ENCODE assay signal across 8 mouse cellular contexts in the genomic region with DNA sequence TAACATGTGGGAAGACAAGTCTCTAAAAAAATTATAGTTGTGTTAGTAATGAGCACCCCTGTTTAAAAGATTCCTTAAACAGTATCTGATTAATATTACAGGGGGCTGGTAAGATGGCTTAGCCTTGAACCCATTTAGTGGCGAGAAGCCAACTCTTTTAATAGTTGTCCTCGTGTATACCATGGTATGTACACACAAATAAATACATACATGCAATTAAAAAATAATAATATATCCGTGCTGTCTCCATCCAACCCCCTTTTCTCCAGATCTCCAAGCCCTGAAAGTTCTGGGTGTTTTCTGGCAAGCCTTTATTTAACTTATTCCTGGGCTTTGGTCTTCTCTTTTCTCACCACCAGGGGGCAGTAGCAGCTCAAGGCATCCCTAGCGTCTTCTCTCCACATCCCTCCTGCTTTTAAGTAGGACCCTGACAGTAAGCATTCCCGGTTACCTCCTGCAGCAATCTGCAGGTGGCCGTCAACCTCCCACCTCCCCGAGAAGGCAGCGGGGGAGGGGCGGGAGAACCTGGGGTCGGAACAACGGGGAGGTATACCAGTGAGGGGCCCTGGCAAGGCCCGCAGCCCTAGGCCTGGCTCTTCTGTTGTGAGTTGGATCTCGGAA. TPM values are rescaled to one million over a fixed set of nuclear protein-coding genes. Genes with fewer than 3 reads are reported as not detected.
A peak's percentile ranks its signal among the peaks of the same experiment; 100 is the strongest.
DNase-seq lines count a peak whose midpoint lies in the region; ATAC-seq and TF ChIP-seq lines count a peak whose summit lies in the region.

No protein-coding gene starts in this region.

- 12% methylated on average over 13 of the region's 13 CpGs for WGBS in embryonic facial prominence, embryonic 15.5 days
- WGBS in heart, embryonic 13.5 days: 17% methylated on average over 13 of the region's 13 CpGs
- WGBS in liver, embryonic 11.5 days: 16% methylated on average over 13 of the region's 13 CpGs
- 12% methylated on average over 13 of the region's 13 CpGs for WGBS in neural tube, embryonic 11.5 days
- WGBS in stomach, postnatal 0 days: 16% methylated on average over 13 of the region's 13 CpGs

- H3K36me3 ChIP-seq in embryonic facial prominence, embryonic 15.5 days: no peaks in the 10 kb centered on the region
- no peaks in the 10 kb centered on the region for H3K36me3 ChIP-seq in heart, embryonic 13.5 days
- H3K36me3 ChIP-seq in liver, embryonic 11.5 days (ENCODE audit: control insufficient read depth, insufficient read depth, low read length): no peaks in the 10 kb centered on the region
- no peaks in the 10 kb centered on the region for H3K36me3 ChIP-seq in neural tube, embryonic 11.5 days (ENCODE audit: control insufficient read depth, insufficient read depth, low read length)
- no peaks in the 10 kb centered on the region for H3K36me3 ChIP-seq in stomach, postnatal 0 days (ENCODE audit: control insufficient read depth, insufficient read depth, low read length)

- H3K27ac ChIP-seq in embryonic facial prominence, embryonic 15.5 days (replicated peaks): no peak overlapping the region
- no peak overlapping the region for H3K27ac ChIP-seq in heart, embryonic 13.5 days (replicated peaks)
- no peak overlapping the region for H3K27ac ChIP-seq in liver, embryonic 11.5 days (ENCODE audit: low read depth, low read length)
- H3K27ac ChIP-seq in neural tube, embryonic 11.5 days (ENCODE audit: low read depth, low read length): no peak overlapping the region
- H3K27ac ChIP-seq in stomach, postnatal 0 days (replicated peaks): no peak overlapping the region

- no peak for TF ChIP-seq EP300 in stomach, postnatal 0 days (optimal IDR thresholded peaks at IDR 0.05)

- H3K9ac ChIP-seq in embryonic facial prominence, embryonic 15.5 days: no peak overlapping the region
- H3K9ac ChIP-seq in heart, embryonic 13.5 days: no peak overlapping the region
- H3K9ac ChIP-seq in liver, embryonic 11.5 days (ENCODE audit: low read depth, low read length): no peak overlapping the region
- 0 out of 2 replicates have a peak overlapping the region, but pooled peaks have one; percentile 22 for H3K9ac ChIP-seq in neural tube, embryonic 11.5 days (ENCODE audit: low read length)
- peak overlapping the region; percentile 48; the same call in 1 of the 2 replicates for H3K9ac ChIP-seq in stomach, postnatal 0 days (ENCODE audit: low read length)

- H3K27me3 ChIP-seq in embryonic facial prominence, embryonic 15.5 days: no peaks in the 10 kb centered on the region
- peaks cover 21% of the 10 kb centered on the region for H3K27me3 ChIP-seq in heart, embryonic 13.5 days (replicated peaks)
- no peaks in the 10 kb centered on the region for H3K27me3 ChIP-seq in liver, embryonic 11.5 days (replicated peaks; ENCODE audit: control insufficient read depth, insufficient read depth, low read length)
- H3K27me3 ChIP-seq in neural tube, embryonic 11.5 days (ENCODE audit: control insufficient read depth, insufficient read depth, low read length): no peaks in the 10 kb centered on the region
- H3K27me3 ChIP-seq in stomach, postnatal 0 days (ENCODE audit: control insufficient read depth, insufficient read depth, low read length): no peaks in the 10 kb centered on the region

- H3K4me2 ChIP-seq in embryonic facial prominence, embryonic 15.5 days (replicated peaks): peak overlapping the region; percentile 39
- H3K4me2 ChIP-seq in heart, embryonic 13.5 days: peak overlapping the region; percentile 52
- H3K4me2 ChIP-seq in liver, embryonic 11.5 days: peak overlapping the region; percentile 33; the same call in 1 of the 2 replicates
- H3K4me2 ChIP-seq in neural tube, embryonic 11.5 days (ENCODE audit: low read depth): peak overlapping the region; percentile 33
- H3K4me2 ChIP-seq in stomach, postnatal 0 days (replicated peaks; ENCODE audit: low read depth): peak overlapping the region; percentile 36; the same call in 1 of the 2 replicates

- no peak overlapping the region for H3K4me3 ChIP-seq in embryonic facial prominence, embryonic 15.5 days (replicated peaks)
- H3K4me3 ChIP-seq in heart, embryonic 13.5 days: peak overlapping the region; percentile 18; the same call in 1 of the 2 replicates
- H3K4me3 ChIP-seq in liver, embryonic 11.5 days (ENCODE audit: low read depth, low read length): no peak overlapping the region
- no peak overlapping the region for H3K4me3 ChIP-seq in neural tube, embryonic 11.5 days (ENCODE audit: low read depth, low read length)
- no peak overlapping the region for H3K4me3 ChIP-seq in stomach, postnatal 0 days (ENCODE audit: low read depth, low read length)

- H3K4me1 ChIP-seq in embryonic facial prominence, embryonic 15.5 days: peaks cover 20% of the 10 kb centered on the region
- H3K4me1 ChIP-seq in heart, embryonic 13.5 days: peaks cover 10% of the 10 kb centered on the region
- H3K4me1 ChIP-seq in liver, embryonic 11.5 days (replicated peaks; ENCODE audit: control insufficient read depth, insufficient read depth, low read length): no peaks in the 10 kb centered on the region; the same call in 1 of the 2 replicates
- H3K4me1 ChIP-seq in neural tube, embryonic 11.5 days (ENCODE audit: control insufficient read depth, insufficient read depth, low read length): 0 out of 2 replicates have a peak, but pooled peaks cover 7% of the 10 kb centered on the region
- H3K4me1 ChIP-seq in stomach, postnatal 0 days (replicated peaks; ENCODE audit: control insufficient read depth, insufficient read depth): no peaks in the 10 kb centered on the region

- DNase-seq in CD4-positive helper T cell, adult 2 months (ENCODE audit: low read depth, low spot score): peak; percentile 62
- DNase-seq in adrenal gland, postnatal 25 days: peak; percentile 55
- DNase-seq in kidney, postnatal 10 days: peak; percentile 86
- DNase-seq in liver, embryonic 11.5 days (ENCODE audit: low spot score): peak; percentile 70
- DNase-seq in neural tube, embryonic 11.5 days (ENCODE audit: low spot score): peak; percentile 80
- DNase-seq in stomach, postnatal 0 days (ENCODE audit: low spot score): peak; percentile 76

- 0 out of 2 replicates have a peak, but pooled peaks have one; percentile 40 for ATAC-seq in embryonic facial prominence, embryonic 15.5 days (ENCODE audit: insufficient number of reproducible peaks, low FRiP score, low TSS enrichment, low read depth)
- no peak for ATAC-seq in heart, embryonic 13.5 days (ENCODE audit: extremely low read depth, insufficient number of reproducible peaks, low FRiP score, low TSS enrichment)
- no peak; the same call in 1 of the 2 replicates for ATAC-seq in liver, embryonic 11.5 days (replicated peaks; ENCODE audit: low FRiP score)
- no peak for ATAC-seq in neural tube, embryonic 11.5 days (ENCODE audit: insufficient read depth, low FRiP score, low TSS enrichment)
- no peak for ATAC-seq in stomach, postnatal 0 days (ENCODE audit: low FRiP score, low TSS enrichment)

- TF ChIP-seq CTCF in stomach, postnatal 0 days (IDR thresholded peaks at IDR 0.05; ENCODE audit: low read depth): peak; percentile 96

- no peaks in the 10 kb centered on the region for H3K9me3 ChIP-seq in embryonic facial prominence, embryonic 15.5 days (replicated peaks)
- H3K9me3 ChIP-seq in heart, embryonic 13.5 days: no peaks in the 10 kb centered on the region
- no peaks in the 10 kb centered on the region for H3K9me3 ChIP-seq in liver, embryonic 11.5 days (ENCODE audit: control insufficient read depth, low read length)
- H3K9me3 ChIP-seq in neural tube, embryonic 11.5 days (ENCODE audit: control insufficient read depth, low read length): no peaks in the 10 kb centered on the region
- H3K9me3 ChIP-seq in stomach, postnatal 0 days (ENCODE audit: control insufficient read depth, low read length): no peaks in the 10 kb centered on the region

RNA-seq across cellular contexts. Expression of gene Nipal3, which starts 13.7 kb away (rescaled TPM):
- 12.7 and 26.6 TPM in 2 replicates for total RNA-seq in adrenal gland, postnatal 25 days (2021)
- polyA plus RNA-seq in embryonic facial prominence, embryonic 15.5 days (2015; fragmentation: Nextera tagmentation; extraction: Ambion mirVana): 2.5 and 2.9 TPM in 2 replicates
- polyA plus RNA-seq in heart, embryonic 13.5 days (2015; fragmentation: Nextera tagmentation; extraction: Ambion mirVana): 3.0 and 3.2 TPM in 2 replicates
- 2.8 and 4.5 TPM in 2 replicates for polyA plus RNA-seq in liver, embryonic 11.5 days (2014; fragmentation: Nextera tagmentation; extraction: Ambion mirVana)
- polyA plus RNA-seq in neural tube, embryonic 11.5 days (2014; fragmentation: Nextera tagmentation; extraction: Ambion mirVana): 2.1 and 4.4 TPM in 2 replicates
- polyA plus RNA-seq in stomach, postnatal 0 days (2015; fragmentation: Nextera tagmentation; extraction: Ambion mirVana): 3.8 and 5.3 TPM in 2 replicates

RNA-seq across cellular contexts. Expression of gene Stpg1, which starts 13.9 kb away (rescaled TPM):
- total RNA-seq in adrenal gland, postnatal 25 days (2021): 0.91 TPM in 1 of 2 replicates, not detected in the other
- 0.87 and 1.9 TPM in 2 replicates for polyA plus RNA-seq in embryonic facial prominence, embryonic 15.5 days (2015; fragmentation: Nextera tagmentation; extraction: Ambion mirVana)
- polyA plus RNA-seq in heart, embryonic 13.5 days (2015; fragmentation: Nextera tagmentation; extraction: Ambion mirVana): 0.11 and 0.32 TPM in 2 replicates
- 0.15 and 0.47 TPM in 2 replicates for polyA plus RNA-seq in liver, embryonic 11.5 days (2014; fragmentation: Nextera tagmentation; extraction: Ambion mirVana)
- polyA plus RNA-seq in neural tube, embryonic 11.5 days (2014; fragmentation: Nextera tagmentation; extraction: Ambion mirVana): 0.37 and 0.72 TPM in 2 replicates
- 0.16 and 0.18 TPM in 2 replicates for polyA plus RNA-seq in stomach, postnatal 0 days (2015; fragmentation: Nextera tagmentation; extraction: Ambion mirVana)

Comparison
In these comparisons a context has a peak if more than half of its experiments do, and no peak if none do; other contexts are left out.
1. H3K9ac ChIP-seq: peak in neural tube, embryonic 11.5 days (single experiment) and stomach, postnatal 0 days (single experiment); none in embryonic facial prominence, embryonic 15.5 days (single experiment), heart, embryonic 13.5 days (single experiment) and liver, embryonic 11.5 days (single experiment).
2. Peak in every context shown above with its lines, with median percentiles within 50 percentile points of each other: DNase-seq and H3K4me2 ChIP-seq.